Mouse (Mus musculus) heart, postnatal 0 days (tissue): ENCODE measurements at regions not wholly inside any gene's neighbourhood (a gene's known extent, or its start where the extent isn't known, plus 50 kb on each side); places are given as distances from the start of the nearest gene placed in this dataset.
A peak's percentile ranks its signal among the peaks of the same experiment; 100 is the strongest.

Source experiments
- CTCF ChIP-seq: IDR thresholded peaks from 2 replicates; pipeline ENCODE4 v1.5.1; 2016; ENCODE audit warnings: antibody characterized with exemption, control low read depth, low read depth
- EP300 ChIP-seq: IDR thresholded peaks from 2 replicates; pipeline ENCODE4 v1.6.1; 2016; ENCODE audit warnings: antibody characterized with exemption, low read depth

DNA sequence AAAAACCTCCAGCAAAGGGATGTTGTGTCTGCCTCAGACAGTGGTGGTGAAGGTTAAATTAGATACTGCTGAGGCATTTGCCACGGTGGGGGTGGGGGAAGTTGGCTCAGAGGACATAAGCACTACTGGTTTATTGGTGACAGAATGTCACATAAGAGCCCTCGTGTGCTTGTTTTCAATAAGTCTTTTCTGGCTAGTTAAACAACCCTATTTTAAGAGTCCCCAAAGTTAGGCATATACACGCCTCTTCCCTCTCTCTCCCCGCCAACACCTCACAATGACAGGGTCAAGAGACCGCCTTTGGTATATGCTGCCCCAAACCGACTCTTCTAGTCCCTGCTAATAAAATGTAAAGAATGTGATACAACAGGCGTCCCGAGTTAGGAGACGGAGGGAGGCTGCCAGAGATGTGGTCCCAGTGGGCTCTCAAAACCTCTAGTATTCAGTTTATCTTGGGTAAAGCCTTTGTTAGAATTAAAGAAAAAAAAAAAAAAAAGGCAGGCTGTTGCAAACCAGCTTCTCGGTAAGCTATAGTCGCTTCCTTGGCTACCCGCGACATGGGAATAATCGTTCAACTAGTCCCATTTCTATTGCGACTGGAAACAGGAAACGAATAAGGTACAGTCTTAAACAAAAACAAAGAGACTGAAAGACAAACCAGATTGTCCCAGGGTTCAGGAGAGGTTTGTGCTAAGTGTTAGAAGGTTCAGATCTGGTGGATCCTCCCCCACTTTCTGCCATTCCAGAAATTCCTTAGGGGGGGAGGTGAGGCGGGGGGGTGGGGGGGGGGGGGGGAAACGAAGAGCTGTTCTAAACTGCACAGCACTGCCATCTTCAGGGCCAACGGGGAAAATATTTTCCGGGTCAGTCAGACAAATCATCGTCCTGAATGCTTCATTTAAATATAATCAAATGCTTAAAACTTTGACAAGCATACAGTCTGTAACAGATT lies 176.5 kb upstream of the Tank start:
- TF ChIP-seq CTCF (peak; percentile 60), EP300 (peak; percentile 73)
